Mouse (Mus musculus) left cerebral cortex, postnatal 36 days (tissue): ENCODE data around the gene Tmem59. TPM values are rescaled to one million over a fixed set of nuclear protein-coding genes. Genes with fewer than 3 reads are reported as not detected.

Source experiments
- DNase-seq, 2 experiments: peaks; one replicate each; pipeline ENCODE4 v3.0.0; 2021 to 2022; ENCODE audit warnings: low spot score in 2 of 2, mixed read lengths in 1 of 2
- intact Hi-C: fragments of 180-260 bp; cut with DNase I; formaldehyde crosslinking; loops from one replicate; pipeline ENCODE4 v1.15.1; 2025
- total RNA-seq, 2 experiments: library from RNA; stranded (reverse); gene quantifications; 2 replicates each; pipeline ENCODE4 v1.2.3; 2021

The Tmem59 gene
- total RNA-seq, 2 experiments from 2014 or later = 192 to 236 TPM

GRCm38 (mm10) chr4:107177506-107177905, 693 bp upstream of the Tmem59 start:
- DNase-seq = no peak
- intact Hi-C loops = loop anchor here (5.0 kb wide), 2 partner anchors 70 to 335 kb away; no protein-coding TSS in a partner anchor

GRCm38 (mm10) chr4:107178830-107179490, 761 bp downstream of the Tmem59 start, which contains the start of gene Tceanc2:
TSS of gene Tceanc2 (minus strand) at chr4:107179116.
- peak; percentile 42 to 57 for DNase-seq
- intact Hi-C loops = loop anchor here (5.0 kb wide), 2 partner anchors 68 to 337 kb away; no protein-coding TSS in a partner anchor

- intact Hi-C loops = loop anchor here (5.0 kb wide), 2 partner anchors 68 to 337 kb away; no protein-coding TSS in a partner anchor
- DNase-seq = no peak
Observed at GRCm38 (mm10) chr4:107179561-107179960, 1.4 kb downstream of the Tmem59 start.

GRCm38 (mm10) chr4:107180746-107181145, 2.5 kb downstream of the Tmem59 start:
- DNase-seq = no peak
- intact Hi-C loops = loop anchor here (10.0 kb wide), 1 partner anchor 164 kb away; no protein-coding TSS in a partner anchor

GRCm38 (mm10) chr4:107181866-107182265, 3.7 kb downstream of the Tmem59 start:
- DNase-seq = no peak
- intact Hi-C loops = loop anchor here (10.0 kb wide), 1 partner anchor 163 kb away; no protein-coding TSS in a partner anchor

- intact Hi-C loops = loop anchor here (10.0 kb wide), 1 partner anchor 162 kb away; no protein-coding TSS in a partner anchor
- DNase-seq = no peak
Observed at GRCm38 (mm10) chr4:107182796-107183195, 4.6 kb downstream of the Tmem59 start.

GRCm38 (mm10) chr4:107183203-107183602, 5.0 kb downstream of the Tmem59 start:
- no peak for DNase-seq
- intact Hi-C loops = loop anchor here (10.0 kb wide), 1 partner anchor 162 kb away; no protein-coding TSS in a partner anchor

GRCm38 (mm10) chr4:107185703-107186102, 7.5 kb downstream of the Tmem59 start:
- intact Hi-C loops = loop anchor here (10.0 kb wide), 1 partner anchor 159 kb away; no protein-coding TSS in a partner anchor
- DNase-seq = no peak

GRCm38 (mm10) chr4:107193841-107194240, 15.6 kb downstream of the Tmem59 start:
- DNase-seq = no peak
- intact Hi-C loops = no loop called here

- intact Hi-C loops = loop anchor here (5.0 kb wide), 1 partner anchor 36 kb away; no protein-coding TSS in a partner anchor
- no peak for DNase-seq
Observed at GRCm38 (mm10) chr4:107196454-107196853, 18.3 kb downstream of the Tmem59 start.

GRCm38 (mm10) chr4:107198072-107198471, 19.9 kb downstream of the Tmem59 start:
- intact Hi-C loops = loop anchor here (5.0 kb wide), 1 partner anchor 34 kb away; no protein-coding TSS in a partner anchor
- no peak for DNase-seq

- intact Hi-C loops = no loop called here
- no peak for DNase-seq
Observed at GRCm38 (mm10) chr4:107201779-107202178, 23.6 kb downstream of the Tmem59 start.

GRCm38 (mm10) chr4:107203001-107203400, 24.8 kb downstream of the Tmem59 start:
- intact Hi-C loops = no loop called here
- no peak for DNase-seq

GRCm38 (mm10) chr4:107207016-107207415, 28.8 kb downstream of the Tmem59 start:
- no peak for DNase-seq
- intact Hi-C loops = no loop called here

- intact Hi-C loops = no loop called here
- DNase-seq = no peak
Observed at GRCm38 (mm10) chr4:107208880-107209279, 30.7 kb downstream of the Tmem59 start, which contains the start of gene Ldlrad1. TSS of gene Ldlrad1 (plus strand) at chr4:107209180.

- DNase-seq = no peak
- intact Hi-C loops = no loop called here
Observed at GRCm38 (mm10) chr4:107210483-107211097, 32.4 kb downstream of the Tmem59 start.

GRCm38 (mm10) chr4:107211465-107211864, 33.3 kb downstream of the Tmem59 start:
- intact Hi-C loops = no loop called here
- DNase-seq = no peak

GRCm38 (mm10) chr4:107211936-107212335, 33.7 kb downstream of the Tmem59 start:
- intact Hi-C loops = no loop called here
- DNase-seq = no peak

GRCm38 (mm10) chr4:107213279-107214011, 35.2 kb downstream of the Tmem59 start:
- intact Hi-C loops = no loop called here
- no peak for DNase-seq

- DNase-seq = no peak
- intact Hi-C loops = no loop called here
Observed at GRCm38 (mm10) chr4:107217574-107217973, 39.4 kb downstream of the Tmem59 start.
